Mouse (Mus musculus) ovary, adult 2 months (tissue): ENCODE measurements around the gene Ppa2. TPM values are rescaled to one million over a fixed set of nuclear protein-coding genes. Genes with fewer than 3 reads are reported as not detected.

Source experiments
- polyA plus RNA-seq: library from polyadenylated mRNA; depleted of rRNA; stranded (reverse); fragments of >200 nt; gene quantifications from 2 replicates; pipeline ENCODE4 v1.2.3, GENCODE M21; 2012; rRNA removed

Ppa2 gene
- polyA plus RNA-seq: 42.2 and 105 TPM in 2 replicates

DNA sequence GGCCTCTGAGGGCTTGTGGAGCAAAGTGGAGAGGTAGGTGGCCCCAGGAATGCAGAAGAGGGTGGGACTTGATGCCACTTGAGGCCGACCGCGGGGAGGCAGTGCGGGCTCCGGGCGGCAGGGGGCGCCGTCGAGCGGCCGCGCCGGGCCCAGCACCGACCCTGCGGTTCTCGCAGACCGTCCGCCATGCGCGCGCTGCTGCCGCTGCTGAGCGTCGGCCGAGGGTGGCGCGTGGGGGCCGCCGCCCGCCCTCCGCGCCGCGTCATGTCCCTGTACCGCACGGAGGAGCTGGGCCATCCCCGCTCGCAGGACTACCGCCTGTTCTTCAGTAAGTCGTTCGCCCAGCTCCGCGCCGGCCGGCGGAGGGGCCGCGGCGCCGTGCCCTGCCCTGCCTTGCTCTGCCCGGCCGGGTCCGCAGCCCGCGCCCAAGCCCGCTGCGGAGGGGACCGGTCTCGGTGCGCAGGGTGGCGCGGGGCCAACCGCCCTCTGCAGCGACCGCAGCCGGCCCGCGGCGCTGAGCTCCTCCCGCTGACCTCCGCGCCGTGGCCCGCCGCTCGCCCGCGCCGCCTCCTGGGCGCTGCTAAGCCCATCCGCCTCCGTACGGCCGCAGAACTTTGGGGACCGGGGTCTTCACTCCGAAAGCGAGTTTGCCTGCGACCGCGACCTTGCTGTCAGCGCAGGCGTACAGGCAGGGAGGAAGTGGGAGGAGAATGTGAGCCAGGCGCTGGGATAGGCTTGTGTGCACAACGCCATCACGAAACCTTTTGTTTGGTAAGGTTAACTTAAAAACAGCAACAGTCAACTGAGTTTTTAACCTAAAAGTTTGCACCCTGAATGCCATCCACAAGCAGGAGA, at the start of gene Ppa2:
Ppa2 (plus strand) TSS at position 157 of the 855 bp plus-strand sequence.

Other genes starting within 250 kb of the Ppa2 start
- gene Ints12, start 218.3 kb upstream of the Ppa2 start, polyA plus RNA-seq: 4.8 and 9.0 TPM in 2 replicates
- gene Gstcd, start 218.1 kb upstream of the Ppa2 start, polyA plus RNA-seq: 5.4 and 7.1 TPM in 2 replicates
- 0.12 and 0.21 TPM in 2 replicates for gene Arhgef38, start 75.2 kb upstream of the Ppa2 start, polyA plus RNA-seq
- gene Tet2, start 235.0 kb downstream of the Ppa2 start, polyA plus RNA-seq: 8.2 and 15.8 TPM in 2 replicates